Mouse (Mus musculus) adrenal gland, postnatal 10 days (tissue): ENCODE results near the gene 2210011C24Rik. TPM values are rescaled to one million over a fixed set of nuclear protein-coding genes. Genes with fewer than 3 reads are reported as not detected.

ENCODE experiments used
- microRNA-seq: library from miRNA; unstranded; fragments of <30 nt; microRNA quantifications from one replicate; pipeline ENCODE4 v1.2.0, GENCODE M21; 2021
- total RNA-seq, 2 experiments: library from RNA; stranded (reverse); gene quantifications; 2 replicates each; pipeline ENCODE4 v1.2.3; 2021

2210011C24Rik gene
- total RNA-seq, 2 experiments from 2014 or later: 0.24 TPM; not detected in 1

Small RNAs within 50 kb of the gene (microRNA-seq; reads per million reads assigned to microRNA genes)
- not detected for gene Mir1199
- gene Mir8111: 2.8 reads per million

Other genes with a start within 250 kb of the 2210011C24Rik start
- gene Adgrl1, start 112.1 kb downstream of the 2210011C24Rik start, total RNA-seq: 10 to 100 TPM; 48.7 to 60.4 TPM
- under 1 TPM; 0.51 to 0.88 TPM for gene Gm10644, start 57.0 kb downstream of the 2210011C24Rik start, total RNA-seq
- gene Asf1b, start 56.7 kb downstream of the 2210011C24Rik start, total RNA-seq: 10 to 100 TPM in 1 of 2 experiments, 1 to 10 TPM in 1; 9.2 to 12.1 TPM
- gene Prkaca, start 39.2 kb downstream of the 2210011C24Rik start, total RNA-seq: 100 to 1,000 TPM; 253 to 325 TPM
- 10 to 100 TPM; 40.8 to 41.6 TPM for gene Samd1, start 14.5 kb downstream of the 2210011C24Rik start, total RNA-seq
- gene 1700067K01Rik, start 10.7 kb downstream of the 2210011C24Rik start, total RNA-seq: under 1 TPM; 0.48 to 0.60 TPM
- under 1 TPM; 0.57 to 0.70 TPM for gene Palm3, start 9.3 kb upstream of the 2210011C24Rik start, total RNA-seq
- 1 to 10 TPM; 5.3 to 6.9 TPM for gene Il27ra, start 30.4 kb upstream of the 2210011C24Rik start, total RNA-seq
- under 1 TPM in 1 of 2 experiments, not detected in 1; 0.51 TPM for gene Rln3, start 32.8 kb upstream of the 2210011C24Rik start, total RNA-seq
- 1 to 10 TPM; 2.2 to 3.1 TPM for gene Gm10643, start 53.0 kb upstream of the 2210011C24Rik start, total RNA-seq
- 10 to 100 TPM; 12.4 to 14.7 TPM for gene Rfx1, start 54.7 kb upstream of the 2210011C24Rik start, total RNA-seq
- 10 to 100 TPM; 17.7 to 20.6 TPM for gene Dcaf15, start 92.6 kb upstream of the 2210011C24Rik start, total RNA-seq
- 1 to 10 TPM in 1 of 2 experiments, under 1 TPM in 1; 1.00 to 1.8 TPM for gene Podnl1, start 113.8 kb upstream of the 2210011C24Rik start, total RNA-seq
- 10 to 100 TPM; 18.6 to 27.0 TPM for gene Cc2d1a, start 135.8 kb upstream of the 2210011C24Rik start, total RNA-seq
- under 1 TPM; 0.36 to 0.79 TPM for gene 4930432K21Rik, start 135.9 kb upstream of the 2210011C24Rik start, total RNA-seq
- gene Nanos3, start 173.0 kb upstream of the 2210011C24Rik start, total RNA-seq: 1 to 10 TPM in 1 of 2 experiments, under 1 TPM in 1; 0.96 to 2.3 TPM
- 10 to 100 TPM; 22.7 to 26.3 TPM for gene Zswim4, start 224.9 kb upstream of the 2210011C24Rik start, total RNA-seq
- gene D8Ertd738e, start 237.5 kb upstream of the 2210011C24Rik start, total RNA-seq: 100 to 1,000 TPM; 210 to 233 TPM
- gene Mri1, start 245.2 kb upstream of the 2210011C24Rik start, total RNA-seq: 10 to 100 TPM; 28.0 to 34.4 TPM